Mouse (Mus musculus) gastrocnemius, postnatal 10 days (tissue): ENCODE measurements around the gene 4930451I11Rik. TPM values are rescaled to one million over a fixed set of nuclear protein-coding genes. Genes with fewer than 3 reads are reported as not detected.

ENCODE experiments used
- total RNA-seq, 2 experiments: library from RNA; stranded (reverse); gene quantifications; 2 replicates each; pipeline ENCODE4 v1.2.3; 2021

4930451I11Rik gene
- total RNA-seq, 2 experiments from 2014 or later, result not detected

Other genes with a start within 250 kb of the 4930451I11Rik start
- 1 to 10 TPM in 1 of 2 experiments, under 1 TPM in 1; 0.59 to 1.0 TPM for gene Apobr, start 246.7 kb downstream of the 4930451I11Rik start, total RNA-seq
- gene Cln3, start 245.8 kb downstream of the 4930451I11Rik start, total RNA-seq, result 10 to 100 TPM in 1 of 2 experiments, 1 to 10 TPM in 1; 6.3 to 14.3 TPM
- not detected for gene Il27, start 236.7 kb downstream of the 4930451I11Rik start, total RNA-seq
- gene Nupr1, start 200.8 kb downstream of the 4930451I11Rik start, total RNA-seq, result 10 to 100 TPM; 19.0 to 25.3 TPM
- 10 to 100 TPM; 21.9 to 22.9 TPM for gene Sgf29, start 182.3 kb downstream of the 4930451I11Rik start, total RNA-seq
- gene Sult1a1, start 155.2 kb downstream of the 4930451I11Rik start, total RNA-seq, result 10 to 100 TPM; 13.8 to 24.7 TPM
- 10 to 100 TPM; 53.6 to 54.4 TPM for gene Bola2, start 136.2 kb downstream of the 4930451I11Rik start, total RNA-seq
- gene Slx1b, start 135.9 kb downstream of the 4930451I11Rik start, total RNA-seq, result 1 to 10 TPM; 4.2 to 6.1 TPM
- 1 to 10 TPM; 5.0 to 7.0 TPM for gene Coro1a, start 123.9 kb downstream of the 4930451I11Rik start, total RNA-seq
- 10 to 100 TPM; 43.7 to 54.7 TPM for gene Mapk3, start 72.0 kb downstream of the 4930451I11Rik start, total RNA-seq
- 1 to 10 TPM; 1.0 to 4.0 TPM for gene Gdpd3, start 65.3 kb downstream of the 4930451I11Rik start, total RNA-seq
- 10 to 100 TPM; 56.3 to 62.9 TPM for gene Ypel3, start 54.7 kb downstream of the 4930451I11Rik start, total RNA-seq
- under 1 TPM; 0.38 to 0.75 TPM for gene Tbx6, start 50.2 kb downstream of the 4930451I11Rik start, total RNA-seq
- gene Ppp4c, start 39.1 kb downstream of the 4930451I11Rik start, total RNA-seq, result 10 to 100 TPM; 44.2 to 48.8 TPM
- gene Fam57b, start 34.0 kb downstream of the 4930451I11Rik start, total RNA-seq, result 10 to 100 TPM; 10.3 to 10.5 TPM
- gene Doc2a, start 15.8 kb upstream of the 4930451I11Rik start, total RNA-seq, result under 1 TPM; 0.14 to 0.68 TPM
- gene Hirip3, start 30.3 kb upstream of the 4930451I11Rik start, total RNA-seq, result 10 to 100 TPM; 11.9 to 18.1 TPM
- gene Ino80e, start 30.7 kb upstream of the 4930451I11Rik start, total RNA-seq, result 10 to 100 TPM; 18.6 to 23.6 TPM
- gene Taok2, start 53.1 kb upstream of the 4930451I11Rik start, total RNA-seq, result 10 to 100 TPM; 40.2 to 52.3 TPM
- 10 to 100 TPM; 16.2 to 17.3 TPM for gene Tmem219, start 91.3 kb upstream of the 4930451I11Rik start, total RNA-seq
- 1 to 10 TPM; 3.7 to 5.0 TPM for gene Kctd13, start 97.2 kb upstream of the 4930451I11Rik start, total RNA-seq
- under 1 TPM in 1 of 2 experiments, not detected in 1; 0.35 TPM for gene Asphd1, start 117.9 kb upstream of the 4930451I11Rik start, total RNA-seq
- gene Sez6l2, start 118.9 kb upstream of the 4930451I11Rik start, total RNA-seq, result 10 to 100 TPM in 1 of 2 experiments, 1 to 10 TPM in 1; 5.9 to 10.5 TPM
- gene Cdipt, start 144.3 kb upstream of the 4930451I11Rik start, total RNA-seq, result 10 to 100 TPM; 38.3 to 39.9 TPM
- under 1 TPM; 0.42 to 0.45 TPM for gene Cdiptos, start 144.5 kb upstream of the 4930451I11Rik start, total RNA-seq
- gene Mvp, start 183.0 kb upstream of the 4930451I11Rik start, total RNA-seq, result 10 to 100 TPM; 23.3 to 28.3 TPM
- gene Pagr1b, start 184.8 kb upstream of the 4930451I11Rik start, total RNA-seq, result 1 to 10 TPM in 1 of 2 experiments, not detected in 1; 1.5 TPM
- gene Pagr1a, start 185.7 kb upstream of the 4930451I11Rik start, total RNA-seq, result 1 to 10 TPM; 2.5 to 8.2 TPM
- 10 to 100 TPM; 17.5 to 23.1 TPM for gene Gm42742, start 189.5 kb upstream of the 4930451I11Rik start, total RNA-seq
- 1 to 10 TPM; 1.9 to 4.6 TPM for gene Prrt2, start 189.6 kb upstream of the 4930451I11Rik start, total RNA-seq
- 10 to 100 TPM; 75.6 to 92.8 TPM for gene Maz, start 195.4 kb upstream of the 4930451I11Rik start, total RNA-seq
- 10 to 100 TPM; 10.8 to 12.5 TPM for gene Kif22, start 210.8 kb upstream of the 4930451I11Rik start, total RNA-seq